In genomic region chr11:75511213-75511612, GRCm38 (mm10) we compare ENCODE assay signal across 8 mouse cellular contexts. TPM values are rescaled to one million over a fixed set of nuclear protein-coding genes. Genes with fewer than 3 reads are reported as not detected.
DNase-seq lines count a peak whose midpoint lies in the region; ATAC-seq lines count a peak whose summit lies in the region.

No protein-coding gene starts in this region.

- H3K9me3 ChIP-seq in embryonic facial prominence, embryonic 13.5 days = no peaks in the 10 kb centered on the region
- no peaks in the 10 kb centered on the region for H3K9me3 ChIP-seq in embryonic facial prominence, embryonic 10.5 days
- no peaks in the 10 kb centered on the region for H3K9me3 ChIP-seq in neural tube, embryonic 15.5 days (replicated peaks)
- no peaks in the 10 kb centered on the region for H3K9me3 ChIP-seq in heart, embryonic 16.5 days (replicated peaks; ENCODE audit: control insufficient read depth, low read length)
- H3K9me3 ChIP-seq in stomach, embryonic 16.5 days (replicated peaks; ENCODE audit: control insufficient read depth, low read length) = no peaks in the 10 kb centered on the region
- H3K9me3 ChIP-seq in hindbrain, embryonic 12.5 days (replicated peaks) = no peaks in the 10 kb centered on the region

- no peak overlapping the region for H3K4me3 ChIP-seq in embryonic facial prominence, embryonic 13.5 days
- no peak overlapping the region for H3K4me3 ChIP-seq in embryonic facial prominence, embryonic 10.5 days
- no peak overlapping the region for H3K4me3 ChIP-seq in neural tube, embryonic 15.5 days (replicated peaks)
- H3K4me3 ChIP-seq in heart, embryonic 16.5 days (ENCODE audit: low read length) = no peak overlapping the region
- no peak overlapping the region for H3K4me3 ChIP-seq in stomach, embryonic 16.5 days (replicated peaks; ENCODE audit: low read length)
- no peak overlapping the region for H3K4me3 ChIP-seq in hindbrain, embryonic 12.5 days

- no peak overlapping the region for H3K27ac ChIP-seq in embryonic facial prominence, embryonic 13.5 days
- H3K27ac ChIP-seq in embryonic facial prominence, embryonic 10.5 days (replicated peaks) = no peak overlapping the region
- H3K27ac ChIP-seq in neural tube, embryonic 15.5 days (replicated peaks) = no peak overlapping the region
- peak overlapping the region; percentile 8 for H3K27ac ChIP-seq in heart, embryonic 16.5 days (ENCODE audit: low read length)
- H3K27ac ChIP-seq in stomach, embryonic 16.5 days (ENCODE audit: low read length) = no peak overlapping the region; the same call in 1 of the 2 replicates
- H3K27ac ChIP-seq in hindbrain, embryonic 12.5 days = no peak overlapping the region

- no peak for DNase-seq in embryonic facial prominence, embryonic 10.5 days (ENCODE audit: low spot score)
- no peak for DNase-seq in neural tube, embryonic 10.5 days (ENCODE audit: extremely low spot score, low spot score)
- no peak for DNase-seq in spleen, postnatal 36 days (ENCODE audit: low spot score in 2 of 2)

- H3K36me3 ChIP-seq in embryonic facial prominence, embryonic 13.5 days = peaks cover 41% of the 10 kb centered on the region
- H3K36me3 ChIP-seq in embryonic facial prominence, embryonic 10.5 days (replicated peaks) = peaks cover 58% of the 10 kb centered on the region
- H3K36me3 ChIP-seq in neural tube, embryonic 15.5 days = peaks cover 29% of the 10 kb centered on the region
- H3K36me3 ChIP-seq in heart, embryonic 16.5 days (ENCODE audit: control insufficient read depth, insufficient read depth) = peaks cover 29% of the 10 kb centered on the region
- H3K36me3 ChIP-seq in stomach, embryonic 16.5 days (ENCODE audit: control insufficient read depth, insufficient read depth, low read length) = peaks cover 21% of the 10 kb centered on the region
- peaks cover 36% of the 10 kb centered on the region for H3K36me3 ChIP-seq in hindbrain, embryonic 12.5 days

- peaks cover 19% of the 10 kb centered on the region for H3K4me1 ChIP-seq in embryonic facial prominence, embryonic 13.5 days
- H3K4me1 ChIP-seq in embryonic facial prominence, embryonic 10.5 days = peaks cover 34% of the 10 kb centered on the region
- H3K4me1 ChIP-seq in neural tube, embryonic 15.5 days = peaks cover 12% of the 10 kb centered on the region
- H3K4me1 ChIP-seq in heart, embryonic 16.5 days (ENCODE audit: control insufficient read depth, insufficient read depth, low read length) = peaks cover 13% of the 10 kb centered on the region
- H3K4me1 ChIP-seq in stomach, embryonic 16.5 days (ENCODE audit: control insufficient read depth, insufficient read depth, low read length) = peaks cover 15% of the 10 kb centered on the region
- peaks cover 22% of the 10 kb centered on the region for H3K4me1 ChIP-seq in hindbrain, embryonic 12.5 days

- H3K4me2 ChIP-seq in embryonic facial prominence, embryonic 13.5 days = 0 out of 2 replicates have a peak overlapping the region, but pooled peaks have one; percentile 98
- H3K4me2 ChIP-seq in neural tube, embryonic 15.5 days = peak overlapping the region; percentile 97; the same call in 1 of the 2 replicates
- peak overlapping the region; percentile 89 for H3K4me2 ChIP-seq in heart, embryonic 16.5 days (ENCODE audit: low read depth, low read length)
- no peak overlapping the region for H3K4me2 ChIP-seq in stomach, embryonic 16.5 days (ENCODE audit: low read depth, low read length)
- H3K4me2 ChIP-seq in hindbrain, embryonic 12.5 days (replicated peaks) = no peak overlapping the region

- ATAC-seq in embryonic facial prominence, embryonic 13.5 days (ENCODE audit: insufficient number of reproducible peaks, insufficient read depth, low FRiP score, low TSS enrichment, low read depth) = no peak
- no peak for ATAC-seq in neural tube, embryonic 15.5 days (ENCODE audit: low FRiP score)
- ATAC-seq in heart, embryonic 16.5 days (replicated peaks; ENCODE audit: extremely low read depth, insufficient read depth, low FRiP score) = no peak
- no peak for ATAC-seq in stomach, embryonic 16.5 days (ENCODE audit: insufficient read depth, low FRiP score)
- ATAC-seq in hindbrain, embryonic 12.5 days (ENCODE audit: low FRiP score) = no peak

- no peak overlapping the region for H3K9ac ChIP-seq in embryonic facial prominence, embryonic 13.5 days
- no peak overlapping the region for H3K9ac ChIP-seq in neural tube, embryonic 15.5 days (replicated peaks)
- no peak overlapping the region for H3K9ac ChIP-seq in heart, embryonic 16.5 days (ENCODE audit: low read length)
- peak overlapping the region; percentile 48; the same call in 1 of the 2 replicates for H3K9ac ChIP-seq in stomach, embryonic 16.5 days (ENCODE audit: low read length)
- no peak overlapping the region for H3K9ac ChIP-seq in hindbrain, embryonic 12.5 days

- no peaks in the 10 kb centered on the region for H3K27me3 ChIP-seq in embryonic facial prominence, embryonic 13.5 days
- no peaks in the 10 kb centered on the region for H3K27me3 ChIP-seq in embryonic facial prominence, embryonic 10.5 days (replicated peaks; ENCODE audit: low read depth, poor library complexity, severe bottlenecking)
- H3K27me3 ChIP-seq in neural tube, embryonic 15.5 days (replicated peaks) = no peaks in the 10 kb centered on the region
- H3K27me3 ChIP-seq in heart, embryonic 16.5 days (ENCODE audit: control insufficient read depth, insufficient read depth, low read length) = no peaks in the 10 kb centered on the region
- no peaks in the 10 kb centered on the region for H3K27me3 ChIP-seq in stomach, embryonic 16.5 days (ENCODE audit: control insufficient read depth, insufficient read depth, low read length)
- no peaks in the 10 kb centered on the region for H3K27me3 ChIP-seq in hindbrain, embryonic 12.5 days

- WGBS in embryonic facial prominence, embryonic 13.5 days = 81% methylated on average over 6 of the region's 6 CpGs
- 89% methylated on average over 6 of the region's 6 CpGs for WGBS in embryonic facial prominence, embryonic 10.5 days
- 86% methylated on average over 6 of the region's 6 CpGs for WGBS in neural tube, embryonic 15.5 days
- WGBS in heart, embryonic 16.5 days = 76% methylated on average over 6 of the region's 6 CpGs
- WGBS in stomach, embryonic 16.5 days = 77% methylated on average over 6 of the region's 6 CpGs
- WGBS in hindbrain, embryonic 12.5 days = 90% methylated on average over 6 of the region's 6 CpGs

RNA-seq across cellular contexts. Expression of gene Rilp, which starts 1.3 kb away (rescaled TPM):
- polyA plus RNA-seq in embryonic facial prominence, embryonic 13.5 days (2015; fragmentation: Nextera tagmentation; extraction: Ambion mirVana) = 0.41 TPM in 1 of 2 replicates, not detected in the other
- 0.17 and 0.23 TPM in 2 replicates for polyA plus RNA-seq in embryonic facial prominence, embryonic 10.5 days (2016; fragmentation: Nextera tagmentation; extraction: Ambion mirVana)
- polyA plus RNA-seq in neural tube, embryonic 15.5 days (2015; fragmentation: Nextera tagmentation; extraction: Ambion mirVana) = 2.8 and 3.1 TPM in 2 replicates
- polyA plus RNA-seq in heart, embryonic 16.5 days (2015; fragmentation: Nextera tagmentation; extraction: Ambion mirVana) = 11.0 and 13.3 TPM in 2 replicates
- 1.4 and 1.7 TPM in 2 replicates for polyA plus RNA-seq in stomach, embryonic 16.5 days (2015; fragmentation: Nextera tagmentation; extraction: Ambion mirVana)
- 0.68 and 0.75 TPM in 2 replicates for polyA plus RNA-seq in hindbrain, embryonic 12.5 days (2016; fragmentation: Nextera tagmentation; extraction: Ambion mirVana)

RNA-seq across cellular contexts. Expression of gene Scarf1, which starts 2.1 kb away (rescaled TPM):
- 5.0 and 6.0 TPM in 2 replicates for polyA plus RNA-seq in embryonic facial prominence, embryonic 13.5 days (2015; fragmentation: Nextera tagmentation; extraction: Ambion mirVana)
- 4.8 and 5.1 TPM in 2 replicates for polyA plus RNA-seq in embryonic facial prominence, embryonic 10.5 days (2016; fragmentation: Nextera tagmentation; extraction: Ambion mirVana)
- 3.9 and 4.7 TPM in 2 replicates for polyA plus RNA-seq in neural tube, embryonic 15.5 days (2015; fragmentation: Nextera tagmentation; extraction: Ambion mirVana)
- polyA plus RNA-seq in heart, embryonic 16.5 days (2015; fragmentation: Nextera tagmentation; extraction: Ambion mirVana) = 11.0 and 14.0 TPM in 2 replicates
- 6.2 and 6.7 TPM in 2 replicates for polyA plus RNA-seq in stomach, embryonic 16.5 days (2015; fragmentation: Nextera tagmentation; extraction: Ambion mirVana)
- polyA plus RNA-seq in hindbrain, embryonic 12.5 days (2016; fragmentation: Nextera tagmentation; extraction: Ambion mirVana) = 5.7 and 5.8 TPM in 2 replicates

RNA-seq across cellular contexts. Expression of gene Slc43a2, which starts 20.3 kb away (rescaled TPM):
- polyA plus RNA-seq in embryonic facial prominence, embryonic 13.5 days (2015; fragmentation: Nextera tagmentation; extraction: Ambion mirVana) = 3.6 and 4.5 TPM in 2 replicates
- 5.1 and 5.6 TPM in 2 replicates for polyA plus RNA-seq in embryonic facial prominence, embryonic 10.5 days (2016; fragmentation: Nextera tagmentation; extraction: Ambion mirVana)
- 15.7 and 15.8 TPM in 2 replicates for polyA plus RNA-seq in neural tube, embryonic 15.5 days (2015; fragmentation: Nextera tagmentation; extraction: Ambion mirVana)
- polyA plus RNA-seq in heart, embryonic 16.5 days (2015; fragmentation: Nextera tagmentation; extraction: Ambion mirVana) = 3.0 and 4.3 TPM in 2 replicates
- 4.1 and 5.0 TPM in 2 replicates for polyA plus RNA-seq in stomach, embryonic 16.5 days (2015; fragmentation: Nextera tagmentation; extraction: Ambion mirVana)
- 15.9 and 16.5 TPM in 2 replicates for polyA plus RNA-seq in hindbrain, embryonic 12.5 days (2016; fragmentation: Nextera tagmentation; extraction: Ambion mirVana)

RNA-seq across cellular contexts. Expression of gene Prpf8, which starts 24.6 kb away (rescaled TPM):
- polyA plus RNA-seq in embryonic facial prominence, embryonic 13.5 days (2015; fragmentation: Nextera tagmentation; extraction: Ambion mirVana) = 62.5 and 63.1 TPM in 2 replicates
- 74.0 and 76.5 TPM in 2 replicates for polyA plus RNA-seq in embryonic facial prominence, embryonic 10.5 days (2016; fragmentation: Nextera tagmentation; extraction: Ambion mirVana)
- 43.9 and 44.3 TPM in 2 replicates for polyA plus RNA-seq in neural tube, embryonic 15.5 days (2015; fragmentation: Nextera tagmentation; extraction: Ambion mirVana)
- polyA plus RNA-seq in heart, embryonic 16.5 days (2015; fragmentation: Nextera tagmentation; extraction: Ambion mirVana) = 31.4 and 34.1 TPM in 2 replicates
- polyA plus RNA-seq in stomach, embryonic 16.5 days (2015; fragmentation: Nextera tagmentation; extraction: Ambion mirVana) = 42.4 and 43.8 TPM in 2 replicates
- polyA plus RNA-seq in hindbrain, embryonic 12.5 days (2016; fragmentation: Nextera tagmentation; extraction: Ambion mirVana) = 68.9 and 74.2 TPM in 2 replicates

RNA-seq across cellular contexts. Expression of gene Tlcd2, which starts 49.7 kb away (rescaled TPM):
- polyA plus RNA-seq in embryonic facial prominence, embryonic 13.5 days (2015; fragmentation: Nextera tagmentation; extraction: Ambion mirVana) = 37.9 and 38.9 TPM in 2 replicates
- polyA plus RNA-seq in embryonic facial prominence, embryonic 10.5 days (2016; fragmentation: Nextera tagmentation; extraction: Ambion mirVana) = 11.1 and 12.7 TPM in 2 replicates
- 2.4 and 8.5 TPM in 2 replicates for polyA plus RNA-seq in neural tube, embryonic 15.5 days (2015; fragmentation: Nextera tagmentation; extraction: Ambion mirVana)
- 11.2 and 12.1 TPM in 2 replicates for polyA plus RNA-seq in heart, embryonic 16.5 days (2015; fragmentation: Nextera tagmentation; extraction: Ambion mirVana)
- polyA plus RNA-seq in stomach, embryonic 16.5 days (2015; fragmentation: Nextera tagmentation; extraction: Ambion mirVana) = 22.7 and 22.9 TPM in 2 replicates
- 11.6 and 13.0 TPM in 2 replicates for polyA plus RNA-seq in hindbrain, embryonic 12.5 days (2016; fragmentation: Nextera tagmentation; extraction: Ambion mirVana)

Comparison
In these comparisons a context has a peak if more than half of its experiments do, and no peak if none do; other contexts are left out.
1. H3K4me2 ChIP-seq: peak in embryonic facial prominence, embryonic 13.5 days (single experiment), neural tube, embryonic 15.5 days (single experiment) and heart, embryonic 16.5 days (single experiment); none in stomach, embryonic 16.5 days (single experiment) and hindbrain, embryonic 12.5 days (single experiment).